Mouse (Mus musculus) intestine, postnatal 0 days (tissue): ENCODE measurements around the gene Agap1. TPM values are rescaled to one million over a fixed set of nuclear protein-coding genes. Genes with fewer than 3 reads are reported as not detected.

ENCODE experiments used
- ATAC-seq: fragments of 200-750 bp; cut with Nextera tagmentation; 2 replicates; pipeline ENCODE4 v1.8.0; 2017; ENCODE audit warnings: mild to moderate bottlenecking, moderate TSS enrichment, moderate library complexity
- H3K27ac ChIP-seq: fragments of 300-500 bp; sonication (generic); 2 replicates; pipeline ENCODE4 v1.5.1; 2014; ENCODE audit warnings: mild to moderate bottlenecking, low read depth, low read length, moderate library complexity
- H3K27me3 ChIP-seq: fragments of 300-500 bp; sonication (generic); replicated peaks from 2 replicates; pipeline ENCODE4 v1.6.1; 2014; ENCODE audit warnings: low read length, mixed read lengths; ENCODE audit not compliant: control insufficient read depth, insufficient read depth
- H3K36me3 ChIP-seq: fragments of 300-500 bp; sonication (generic); 2 replicates; pipeline ENCODE4 v1.6.1; 2014; ENCODE audit warnings: mild to moderate bottlenecking, moderate library complexity; ENCODE audit not compliant: control insufficient read depth, insufficient read depth
- H3K4me1 ChIP-seq: fragments of 300-500 bp; sonication (generic); replicated peaks from 2 replicates; pipeline ENCODE4 v1.6.1; 2014; ENCODE audit warnings: antibody characterized with exemption, low read length, mixed read lengths; ENCODE audit not compliant: control insufficient read depth, insufficient read depth
- H3K4me2 ChIP-seq: fragments of 300-500 bp; sonication (generic); replicated peaks from 2 replicates; pipeline ENCODE4 v1.6.1; 2014; ENCODE audit warnings: low read depth, mild to moderate bottlenecking, moderate library complexity
- H3K4me3 ChIP-seq: fragments of 300-500 bp; sonication (generic); 2 replicates; pipeline ENCODE4 v1.5.1; 2014; ENCODE audit warnings: low read depth, low read length
- H3K9ac ChIP-seq: fragments of 300-500 bp; sonication (generic); 2 replicates; pipeline ENCODE4 v1.6.1; 2014; ENCODE audit warnings: mild to moderate bottlenecking, low read depth, low read length
- H3K9me3 ChIP-seq: fragments of 300-500 bp; sonication (generic); 2 replicates; pipeline ENCODE4 v1.6.1; 2016; ENCODE audit warnings: mixed run types; ENCODE audit not compliant: control insufficient read depth
- CTCF ChIP-seq: sonication (generic); IDR thresholded peaks from 2 replicates; pipeline ENCODE4 v1.5.1; 2016; ENCODE audit warnings: low read depth, mild to moderate bottlenecking, control low read depth, antibody characterized with exemption, moderate library complexity
- WGBS: fragments of 180-500 bp; shearing (Covaris S2); extraction: QIAGEN DNeasy Blood & Tissue Kit; methylation state at CpG from one replicate; pipeline ENCODE4 v1.1.7; 2014; 5-methylcytosine and 5-hydroxymethylcytosine counted together
- polyA plus RNA-seq: library from polyadenylated mRNA; unstranded; fragments of >200 nt; fragmentation: Nextera tagmentation; extraction: Ambion mirVana; gene quantifications from 2 replicates; pipeline ENCODE4 v1.2.1, GENCODE M21; 2015

The Agap1 gene
- polyA plus RNA-seq, 1 experiment from 2014 or later, result 6.1 TPM

DNA sequence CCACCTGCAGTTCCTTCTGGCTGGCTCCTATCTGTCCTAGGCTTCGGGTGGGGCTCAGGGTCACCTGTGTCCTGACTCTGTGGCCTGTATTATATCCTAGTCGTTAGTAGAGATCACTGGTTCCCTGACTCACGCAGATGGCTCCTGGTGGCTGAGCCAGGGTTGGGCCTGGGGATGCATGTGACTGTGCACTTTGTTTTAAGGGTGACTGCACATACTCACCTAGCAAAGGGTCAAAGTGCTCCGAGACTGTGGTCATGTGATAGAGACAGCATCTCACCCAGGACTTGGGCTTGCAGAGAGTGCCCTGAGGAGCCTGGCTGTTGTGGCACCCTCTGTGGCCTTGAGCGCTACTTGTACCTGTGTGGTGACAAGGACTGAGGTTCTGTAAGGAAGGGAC lies 22.4 kb downstream of the Agap1 start:
- Histone ChIP-seq H3K9ac (no peak overlapping the region), H3K27me3 (no peaks in the 10 kb centered on the region), H3K27ac (peak overlapping the region; percentile 80), H3K4me1 (peaks cover 19% of the 10 kb centered on the region), H3K9me3 (no peaks in the 10 kb centered on the region), H3K4me2 (no peak overlapping the region), H3K4me3 (no peak overlapping the region), H3K36me3 (no peaks in the 10 kb centered on the region)
- 0 out of 2 replicates have a peak, but pooled peaks have one; percentile 22 for TF ChIP-seq CTCF
- peak; percentile 88 for ATAC-seq
- 45% methylated on average over 5 of the region's 5 CpGs for WGBS

DNA sequence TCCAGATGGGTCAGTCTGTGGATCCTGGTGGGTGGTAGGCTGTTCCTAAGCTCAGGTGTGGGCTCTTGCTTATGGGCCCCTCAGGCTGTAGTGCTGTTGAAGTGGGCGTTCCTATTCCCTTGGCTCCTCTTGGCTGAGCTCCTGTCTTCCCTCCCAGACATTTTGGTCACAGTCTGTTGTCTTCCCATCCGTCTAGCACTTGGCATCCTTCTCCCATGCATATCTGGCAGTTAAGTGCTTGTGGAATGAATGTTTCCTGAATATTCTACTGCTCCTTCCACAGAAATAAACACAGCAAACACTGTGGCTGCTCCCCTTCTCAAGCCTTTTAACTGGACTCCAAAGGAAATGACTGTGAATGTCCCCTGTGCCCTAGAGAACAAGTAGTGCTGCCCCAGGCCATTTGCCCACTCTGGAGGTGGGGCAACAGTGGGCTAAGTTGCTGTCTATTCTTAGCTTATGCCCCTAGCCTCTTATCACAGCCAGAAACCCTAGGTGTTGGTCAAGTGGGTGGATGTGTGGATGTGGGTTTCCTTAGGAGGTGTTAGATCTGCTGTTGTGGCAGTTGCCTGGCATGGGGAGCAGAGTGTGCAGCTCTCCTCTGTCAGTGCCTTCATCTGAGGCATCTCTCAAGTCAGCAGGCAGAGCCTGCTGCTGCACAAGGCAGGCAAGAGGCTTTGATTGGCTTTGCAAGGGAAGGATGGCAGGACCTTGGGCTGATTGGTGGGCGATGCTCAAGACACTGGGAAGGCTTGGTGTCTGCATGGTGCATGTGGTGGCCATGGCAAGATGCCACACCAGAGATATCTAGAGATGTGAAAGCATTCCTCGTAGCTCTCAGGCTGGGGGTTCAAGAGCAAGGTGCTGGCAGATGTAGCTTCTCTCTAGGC lies 24.2 kb downstream of the Agap1 start:
- 76% methylated on average over 4 of the region's 4 CpGs for WGBS
- no peak overlapping the region for H3K4me3 ChIP-seq
- peaks cover 19% of the 10 kb centered on the region for H3K4me1 ChIP-seq
- H3K27ac ChIP-seq, result peak overlapping the region; percentile 80; the same call in 1 of the 2 replicates
- no peak overlapping the region for H3K9ac ChIP-seq
- H3K36me3 ChIP-seq, result no peaks in the 10 kb centered on the region
- no peak for TF ChIP-seq CTCF
- ATAC-seq, result no peak
- no peak overlapping the region for H3K4me2 ChIP-seq
- H3K9me3 ChIP-seq, result no peaks in the 10 kb centered on the region
- H3K27me3 ChIP-seq, result no peaks in the 10 kb centered on the region

DNA sequence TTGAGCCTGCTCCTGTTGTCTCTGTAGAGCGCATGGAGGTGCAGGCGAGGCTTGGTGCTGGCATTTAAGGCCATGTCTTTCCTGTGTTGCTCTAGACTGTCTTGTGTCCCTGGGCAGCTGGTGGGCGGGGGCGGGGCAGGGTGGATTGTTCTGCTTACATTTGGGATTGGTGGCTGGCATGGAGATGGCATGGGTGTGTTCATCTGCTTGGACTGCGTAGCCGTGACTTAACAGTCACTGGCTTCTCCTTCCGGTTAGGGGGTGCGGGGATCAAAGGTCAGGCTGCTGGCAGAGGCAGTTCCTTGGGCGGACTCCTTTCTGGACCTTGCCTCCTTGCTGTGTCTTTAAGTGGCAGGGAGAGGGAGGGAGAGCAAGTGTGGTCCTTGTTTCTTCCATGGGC lies 26.5 kb downstream of the Agap1 start:
- H3K9me3 ChIP-seq, result no peaks in the 10 kb centered on the region
- no peak for TF ChIP-seq CTCF
- peak overlapping the region; percentile 73 for H3K27ac ChIP-seq
- peak overlapping the region; percentile 27; the same call in 1 of the 2 replicates for H3K4me2 ChIP-seq
- no peaks in the 10 kb centered on the region for H3K27me3 ChIP-seq
- WGBS, result 50% methylated on average over 9 of the region's 9 CpGs
- H3K4me3 ChIP-seq, result no peak overlapping the region
- peaks cover 16% of the 10 kb centered on the region for H3K4me1 ChIP-seq
- peak; percentile 83 for ATAC-seq
- no peaks in the 10 kb centered on the region for H3K36me3 ChIP-seq
- H3K9ac ChIP-seq, result no peak overlapping the region

DNA sequence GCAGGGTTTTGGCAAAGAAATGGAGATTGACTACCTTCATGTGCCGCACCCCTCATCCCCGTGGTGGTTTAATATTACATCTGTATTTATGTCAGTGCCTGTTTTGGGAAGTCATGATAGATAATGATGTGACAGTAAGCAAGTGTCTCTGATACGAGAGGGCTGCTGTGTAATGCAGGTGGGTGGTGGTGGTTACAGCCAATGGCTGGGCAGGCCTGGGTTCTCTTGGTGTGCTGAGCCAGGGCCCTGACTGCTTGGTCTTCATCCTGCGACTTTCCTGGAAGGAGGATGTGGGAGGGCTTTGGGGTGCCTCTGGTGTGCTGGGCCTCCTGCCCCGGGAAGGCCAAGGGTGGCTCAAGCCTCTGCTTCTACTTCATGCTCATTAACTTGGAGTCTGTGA lies 28.2 kb downstream of the Agap1 start:
- Histone ChIP-seq H3K4me3 (no peak overlapping the region), H3K9me3 (no peaks in the 10 kb centered on the region), H3K36me3 (no peaks in the 10 kb centered on the region), H3K9ac (no peak overlapping the region), H3K4me1 (peaks cover 19% of the 10 kb centered on the region), H3K27ac (no peak overlapping the region), H3K27me3 (no peaks in the 10 kb centered on the region), H3K4me2 (no peak overlapping the region)
- 59% methylated on average over 5 of the region's 5 CpGs for whole genome bisulfite sequencing
- ATAC-seq, result no peak
- no peak for TF ChIP-seq CTCF

DNA sequence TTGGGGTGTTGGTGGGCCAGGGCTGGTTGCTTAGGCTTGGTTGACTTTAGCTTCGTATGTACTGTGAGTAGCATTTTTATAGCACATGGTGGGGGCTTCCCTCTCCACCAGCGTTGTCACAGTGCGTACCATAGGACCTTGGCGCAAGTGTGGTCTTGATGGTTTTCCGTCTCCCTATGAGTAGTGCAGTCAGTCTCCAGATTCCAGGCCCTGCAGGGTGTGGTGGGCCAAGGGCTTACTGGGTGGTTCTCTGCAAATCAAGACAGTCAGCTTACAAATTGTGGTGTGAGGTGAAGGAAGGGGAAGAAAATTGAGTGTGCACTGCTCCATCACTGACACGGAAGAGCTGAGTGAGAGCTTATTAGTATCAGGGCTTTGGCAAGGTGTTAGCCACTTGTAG lies 32.3 kb downstream of the Agap1 start:
- H3K27me3 ChIP-seq, result no peaks in the 10 kb centered on the region
- H3K27ac ChIP-seq, result no peak overlapping the region
- no peaks in the 10 kb centered on the region for H3K36me3 ChIP-seq
- peaks cover 14% of the 10 kb centered on the region; the same call in 1 of the 2 replicates for H3K4me1 ChIP-seq
- H3K9ac ChIP-seq, result no peak overlapping the region
- H3K9me3 ChIP-seq, result no peaks in the 10 kb centered on the region
- no peak for ATAC-seq
- no peak for TF ChIP-seq CTCF
- H3K4me3 ChIP-seq, result no peak overlapping the region
- H3K4me2 ChIP-seq, result no peak overlapping the region
- 88% methylated on average over 6 of the region's 6 CpGs for WGBS

DNA sequence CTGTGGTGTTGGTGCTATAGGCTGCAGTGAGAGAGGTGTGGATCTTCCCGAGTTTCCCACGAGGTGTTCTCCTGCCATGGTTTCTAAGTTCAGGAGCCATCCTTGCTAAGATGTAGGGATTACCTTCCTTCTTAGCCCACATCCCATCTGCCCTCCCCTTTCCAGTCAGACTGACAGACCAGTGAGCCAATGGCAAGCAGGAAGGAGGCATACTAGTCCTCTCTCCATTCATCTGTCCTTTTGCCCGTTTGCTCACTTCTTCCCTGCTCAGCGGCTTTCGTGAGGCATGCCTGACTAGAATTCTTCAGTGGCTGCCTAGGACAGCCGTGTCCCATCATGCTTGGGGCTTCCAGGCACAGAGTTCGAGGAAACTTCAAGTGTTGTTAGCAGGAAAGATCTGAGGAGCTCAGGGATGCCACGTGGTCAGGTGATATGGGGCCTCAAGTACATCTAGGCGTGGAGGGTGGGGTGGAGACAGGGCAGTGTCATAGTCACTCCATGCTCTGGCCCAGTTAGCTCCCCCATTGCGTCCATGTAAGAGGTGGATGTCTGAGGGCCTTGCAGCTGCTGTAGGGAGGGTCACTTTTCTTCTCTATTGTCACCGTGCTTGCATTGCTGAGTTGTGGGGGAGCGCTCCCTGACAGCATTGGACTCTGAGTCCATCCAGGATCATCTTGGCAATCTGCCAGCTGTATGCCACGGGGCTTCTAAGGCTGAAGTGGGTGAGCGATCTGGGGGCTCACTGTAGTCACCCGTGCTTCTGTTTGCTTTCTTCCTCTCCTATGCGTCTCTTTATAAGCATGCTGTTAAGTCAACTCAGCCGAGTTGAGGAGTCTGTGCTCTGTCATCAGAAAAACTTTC lies 34.7 kb downstream of the Agap1 start:
- TF ChIP-seq CTCF, result no peak
- no peaks in the 10 kb centered on the region for H3K36me3 ChIP-seq
- peaks cover 14% of the 10 kb centered on the region; the same call in 1 of the 2 replicates for H3K4me1 ChIP-seq
- no peak overlapping the region for H3K4me3 ChIP-seq
- 32% methylated on average over 17 of the region's 17 CpGs for WGBS
- no peaks in the 10 kb centered on the region for H3K27me3 ChIP-seq
- peak overlapping the region; percentile 50 for H3K27ac ChIP-seq
- no peak overlapping the region for H3K9ac ChIP-seq
- ATAC-seq, result peak; percentile 78
- H3K9me3 ChIP-seq, result no peaks in the 10 kb centered on the region
- peak overlapping the region; percentile 40; the same call in 1 of the 2 replicates for H3K4me2 ChIP-seq
